Mouse (Mus musculus): ENCODE results near the gene Npffr2. TPM values are rescaled to one million over a fixed set of nuclear protein-coding genes. Genes with fewer than 3 reads are reported as not detected.

The Npffr2 gene
- polyA plus RNA-seq (2014; fragmentation: Nextera tagmentation; extraction: Ambion mirVana) = 0.20 and 0.58 TPM in 2 replicates

- WGBS = 3% methylated on average over 23 of the region's 23 CpGs
- H3K9me3 ChIP-seq (ENCODE audit: control insufficient read depth, low read length) = no peaks in the 10 kb centered on the region
- ATAC-seq (ENCODE audit: low read depth) = peak; percentile 93
- H3K36me3 ChIP-seq (ENCODE audit: control insufficient read depth, insufficient read depth, low read length) = no peaks in the 10 kb centered on the region
- peaks cover 5% of the 10 kb centered on the region; the same call in 1 of the 2 replicates for H3K4me1 ChIP-seq (ENCODE audit: control insufficient read depth, insufficient read depth, low read length)
- H3K4me2 ChIP-seq (ENCODE audit: low read depth, low read length) = peak within 1 kb of the TSS; percentile 62
- no peak within 1 kb of the TSS for H3K27ac ChIP-seq (ENCODE audit: low read depth, low read length)
- H3K9ac ChIP-seq (replicated peaks; ENCODE audit: low read depth, low read length) = 0 out of 2 replicates have a peak within 1 kb of the TSS, but pooled peaks have one; percentile 3
- peaks cover 3% of the 10 kb centered on the region for H3K27me3 ChIP-seq (ENCODE audit: control insufficient read depth, insufficient read depth, low read length)
- peak within 1 kb of the TSS; percentile 27 for H3K4me3 ChIP-seq (ENCODE audit: low read depth, low read length)
Observed at GRCm38 (mm10) chr5:89526878-89527578, at the start of gene Npffr2. TSS of gene Npffr2 (plus strand) at chr5:89527429.

DNA sequence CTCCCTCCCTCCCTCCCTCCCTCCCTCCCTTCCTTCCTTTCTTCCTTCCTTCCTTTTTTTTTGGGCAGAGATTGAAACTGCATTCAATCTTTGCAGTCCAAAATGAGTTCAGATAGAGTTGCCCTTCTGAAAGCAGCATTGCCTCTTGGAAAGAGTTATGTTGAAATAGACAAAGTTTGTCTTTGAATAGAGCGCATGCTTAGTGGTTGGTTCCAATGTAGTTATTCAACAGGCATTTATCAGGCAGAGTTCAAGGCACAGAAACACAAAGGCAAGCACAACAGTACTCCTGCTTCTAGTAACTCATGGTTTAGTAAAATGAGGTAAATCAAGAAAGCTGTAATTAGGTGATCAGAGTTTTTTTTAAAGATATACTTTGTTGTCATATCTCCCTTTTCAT is 34.7 kb upstream of the Npffr2 start:
- no peak overlapping the region for H3K4me3 ChIP-seq (ENCODE audit: low read depth, low read length)
- no peaks in the 10 kb centered on the region for H3K4me1 ChIP-seq (ENCODE audit: control insufficient read depth, insufficient read depth, low read length)
- H3K4me2 ChIP-seq (ENCODE audit: low read depth, low read length) = no peak overlapping the region
- no peak overlapping the region for H3K9ac ChIP-seq (replicated peaks; ENCODE audit: low read depth, low read length)
- WGBS = 77% methylated on average over 1 of the region's 1 CpGs
- H3K27me3 ChIP-seq (ENCODE audit: control insufficient read depth, insufficient read depth, low read length) = no peaks in the 10 kb centered on the region
- no peaks in the 10 kb centered on the region for H3K9me3 ChIP-seq (ENCODE audit: control insufficient read depth, low read length)
- no peak for ATAC-seq (ENCODE audit: low read depth)
- no peak overlapping the region for H3K27ac ChIP-seq (ENCODE audit: low read depth, low read length)
- no peaks in the 10 kb centered on the region for H3K36me3 ChIP-seq (ENCODE audit: control insufficient read depth, insufficient read depth, low read length)

GRCm38 (mm10) chr5:89500182-89500581 is 27.0 kb upstream of the Npffr2 start:
- no peak overlapping the region for H3K4me3 ChIP-seq (ENCODE audit: low read depth, low read length)
- 62% methylated on average over 6 of the region's 6 CpGs for WGBS

GRCm38 (mm10) chr5:89518641-89519040 is 8.6 kb upstream of the Npffr2 start:
- Histone ChIP-seq H3K9ac (replicated peaks; ENCODE audit: low read depth, low read length) (no peak overlapping the region), H3K4me1 (ENCODE audit: control insufficient read depth, insufficient read depth, low read length) (no peaks in the 10 kb centered on the region), H3K27ac (ENCODE audit: low read depth, low read length) (no peak overlapping the region), H3K9me3 (ENCODE audit: control insufficient read depth, low read length) (no peaks in the 10 kb centered on the region), H3K36me3 (ENCODE audit: control insufficient read depth, insufficient read depth, low read length) (no peaks in the 10 kb centered on the region), H3K4me3 (ENCODE audit: low read depth, low read length) (no peak overlapping the region), H3K4me2 (ENCODE audit: low read depth, low read length) (no peak overlapping the region), H3K27me3 (ENCODE audit: control insufficient read depth, insufficient read depth, low read length) (no peaks in the 10 kb centered on the region)
- WGBS = 83% methylated on average over 4 of the region's 4 CpGs
- no peak for ATAC-seq (ENCODE audit: low read depth)

More at GRCm38 (mm10) chr5:89500182-89500581, 27.0 kb upstream of the Npffr2 start:
- no peak overlapping the region for H3K4me2 ChIP-seq (ENCODE audit: low read depth, low read length)
- H3K9me3 ChIP-seq (ENCODE audit: control insufficient read depth, low read length) = no peaks in the 10 kb centered on the region
- H3K27ac ChIP-seq (ENCODE audit: low read depth, low read length) = no peak overlapping the region
- H3K27me3 ChIP-seq (ENCODE audit: control insufficient read depth, insufficient read depth, low read length) = no peaks in the 10 kb centered on the region
- H3K36me3 ChIP-seq (ENCODE audit: control insufficient read depth, insufficient read depth, low read length) = no peaks in the 10 kb centered on the region
- no peaks in the 10 kb centered on the region for H3K4me1 ChIP-seq (ENCODE audit: control insufficient read depth, insufficient read depth, low read length)
- no peak overlapping the region for H3K9ac ChIP-seq (replicated peaks; ENCODE audit: low read depth, low read length)
- ATAC-seq (ENCODE audit: low read depth) = no peak

DNA sequence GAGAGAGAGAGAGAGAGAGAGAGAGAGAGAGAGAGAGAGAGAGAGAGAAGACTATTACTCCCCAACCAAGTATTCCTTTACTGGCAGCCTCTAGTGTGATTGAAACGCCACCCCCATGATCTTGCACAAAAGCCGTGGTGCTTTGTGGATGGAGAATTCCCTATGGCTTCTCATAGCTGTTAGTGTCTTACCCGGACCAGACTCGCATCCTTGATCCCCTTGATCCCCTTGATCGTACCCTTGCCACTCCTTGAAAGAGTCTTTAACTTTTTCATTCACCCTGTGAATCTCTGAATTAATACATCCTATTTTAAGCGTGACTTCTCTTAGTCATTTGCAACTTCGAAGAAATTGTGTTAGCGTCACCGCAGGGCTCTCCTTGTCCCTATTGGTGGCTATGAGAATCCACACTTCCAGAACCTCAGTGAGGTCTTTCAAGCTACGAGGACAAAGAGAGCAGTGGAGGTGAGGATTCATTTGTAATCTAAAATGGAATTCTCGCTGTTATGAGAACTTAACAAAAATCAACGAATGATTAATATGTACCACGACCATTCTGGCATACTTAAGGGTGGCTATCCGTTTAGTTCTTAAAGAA is 949 bp upstream of the Npffr2 start:
- H3K27ac ChIP-seq (ENCODE audit: low read depth, low read length) = no peak overlapping the region
- ATAC-seq (ENCODE audit: low read depth) = peak; percentile 73; the same call in 1 of the 2 replicates
- H3K27me3 ChIP-seq (ENCODE audit: control insufficient read depth, insufficient read depth, low read length) = peaks cover 3% of the 10 kb centered on the region
- 5% methylated on average over 14 of the region's 14 CpGs for WGBS
- no peaks in the 10 kb centered on the region for H3K9me3 ChIP-seq (ENCODE audit: control insufficient read depth, low read length)
- 0 out of 2 replicates have a peak overlapping the region, but pooled peaks have one; percentile 3 for H3K9ac ChIP-seq (replicated peaks; ENCODE audit: low read depth, low read length)
- H3K4me1 ChIP-seq (ENCODE audit: control insufficient read depth, insufficient read depth, low read length) = peaks cover 5% of the 10 kb centered on the region; the same call in 1 of the 2 replicates
- peak overlapping the region; percentile 27 for H3K4me3 ChIP-seq (ENCODE audit: low read depth, low read length)
- H3K36me3 ChIP-seq (ENCODE audit: control insufficient read depth, insufficient read depth, low read length) = no peaks in the 10 kb centered on the region
- peak overlapping the region; percentile 62 for H3K4me2 ChIP-seq (ENCODE audit: low read depth, low read length)

DNA sequence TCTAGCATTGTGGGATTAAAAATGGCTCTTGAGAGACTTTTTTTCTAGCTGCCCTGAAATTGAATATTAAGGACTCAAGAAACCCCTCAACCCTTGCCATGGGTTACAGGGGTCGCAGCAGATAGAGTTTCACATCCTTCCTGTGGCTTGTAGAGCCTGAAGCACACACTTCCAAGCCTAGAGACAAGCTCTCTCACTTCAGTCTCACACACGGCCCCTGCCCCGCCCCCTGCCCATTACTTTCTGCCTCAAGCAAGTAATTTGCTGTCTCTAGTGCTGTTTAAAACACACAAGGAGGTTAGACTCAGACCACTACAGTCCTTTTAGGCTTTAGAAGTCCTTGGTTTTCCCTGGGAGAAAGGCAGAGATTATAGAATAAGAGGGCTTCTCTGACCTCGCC is 1.7 kb downstream of the Npffr2 start:
- no peak for ATAC-seq (ENCODE audit: low read depth)
- peaks cover 3% of the 10 kb centered on the region for H3K27me3 ChIP-seq (ENCODE audit: control insufficient read depth, insufficient read depth, low read length)
- H3K4me2 ChIP-seq (ENCODE audit: low read depth, low read length) = no peak overlapping the region
- H3K4me3 ChIP-seq (ENCODE audit: low read depth, low read length) = no peak overlapping the region
- no peaks in the 10 kb centered on the region for H3K36me3 ChIP-seq (ENCODE audit: control insufficient read depth, insufficient read depth, low read length)
- H3K4me1 ChIP-seq (ENCODE audit: control insufficient read depth, insufficient read depth, low read length) = peaks cover 5% of the 10 kb centered on the region; the same call in 1 of the 2 replicates
- no peak overlapping the region for H3K9ac ChIP-seq (replicated peaks; ENCODE audit: low read depth, low read length)
- no peaks in the 10 kb centered on the region for H3K9me3 ChIP-seq (ENCODE audit: control insufficient read depth, low read length)
- H3K27ac ChIP-seq (ENCODE audit: low read depth, low read length) = no peak overlapping the region
- WGBS = 38% methylated on average over 4 of the region's 4 CpGs

GRCm38 (mm10) chr5:89529391-89529790 is 2.2 kb downstream of the Npffr2 start:
- Histone ChIP-seq H3K9ac (replicated peaks; ENCODE audit: low read depth, low read length) (no peak overlapping the region), H3K27me3 (ENCODE audit: control insufficient read depth, insufficient read depth, low read length) (peaks cover 3% of the 10 kb centered on the region), H3K4me3 (ENCODE audit: low read depth, low read length) (no peak overlapping the region), H3K4me1 (ENCODE audit: control insufficient read depth, insufficient read depth, low read length) (peaks cover 5% of the 10 kb centered on the region; the same call in 1 of the 2 replicates), H3K4me2 (ENCODE audit: low read depth, low read length) (no peak overlapping the region), H3K27ac (ENCODE audit: low read depth, low read length) (no peak overlapping the region), H3K36me3 (ENCODE audit: control insufficient read depth, insufficient read depth, low read length) (no peaks in the 10 kb centered on the region), H3K9me3 (ENCODE audit: control insufficient read depth, low read length) (no peaks in the 10 kb centered on the region)
- 53% methylated on average over 2 of the region's 2 CpGs for WGBS
- no peak for ATAC-seq (ENCODE audit: low read depth)

- no peaks in the 10 kb centered on the region for H3K27me3 ChIP-seq (ENCODE audit: control insufficient read depth, insufficient read depth, low read length)
- no peak overlapping the region for H3K4me3 ChIP-seq (ENCODE audit: low read depth, low read length)
- H3K27ac ChIP-seq (ENCODE audit: low read depth, low read length) = no peak overlapping the region
- H3K9ac ChIP-seq (replicated peaks; ENCODE audit: low read depth, low read length) = no peak overlapping the region
- H3K36me3 ChIP-seq (ENCODE audit: control insufficient read depth, insufficient read depth, low read length) = no peaks in the 10 kb centered on the region
- H3K4me1 ChIP-seq (ENCODE audit: control insufficient read depth, insufficient read depth, low read length) = no peaks in the 10 kb centered on the region
- ATAC-seq (ENCODE audit: low read depth) = no peak
- 95% methylated on average over 3 of the region's 3 CpGs for WGBS
- H3K9me3 ChIP-seq (ENCODE audit: control insufficient read depth, low read length) = no peaks in the 10 kb centered on the region
- no peak overlapping the region for H3K4me2 ChIP-seq (ENCODE audit: low read depth, low read length)
Observed at GRCm38 (mm10) chr5:89536018-89536417, 8.8 kb downstream of the Npffr2 start.

DNA sequence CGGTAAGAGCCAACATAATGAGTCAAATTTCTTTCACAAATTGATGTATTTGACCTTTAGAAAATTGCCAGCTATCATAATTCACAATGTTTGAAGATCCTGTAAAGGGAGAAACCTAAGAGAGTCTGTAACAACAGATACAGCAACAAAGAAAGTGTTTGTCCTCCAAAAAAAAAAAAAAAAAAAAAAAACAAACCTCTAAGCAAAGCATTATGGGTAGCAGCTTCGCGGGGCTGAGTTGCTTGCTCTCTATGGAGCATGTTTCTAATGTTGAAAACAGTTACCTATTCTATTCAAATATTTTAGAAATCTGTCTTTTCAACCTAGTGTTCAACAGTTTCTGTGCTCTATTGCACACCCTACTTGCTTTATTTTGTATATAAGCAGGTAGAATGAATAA is 15.2 kb downstream of the Npffr2 start:
- Histone ChIP-seq H3K4me1 (ENCODE audit: control insufficient read depth, insufficient read depth, low read length) (no peaks in the 10 kb centered on the region), H3K27ac (ENCODE audit: low read depth, low read length) (no peak overlapping the region), H3K4me3 (ENCODE audit: low read depth, low read length) (no peak overlapping the region), H3K27me3 (ENCODE audit: control insufficient read depth, insufficient read depth, low read length) (no peaks in the 10 kb centered on the region), H3K36me3 (ENCODE audit: control insufficient read depth, insufficient read depth, low read length) (no peaks in the 10 kb centered on the region), H3K9ac (replicated peaks; ENCODE audit: low read depth, low read length) (no peak overlapping the region), H3K4me2 (ENCODE audit: low read depth, low read length) (no peak overlapping the region), H3K9me3 (ENCODE audit: control insufficient read depth, low read length) (no peaks in the 10 kb centered on the region)
- no peak for ATAC-seq (ENCODE audit: low read depth)
- WGBS = 81% methylated on average over 3 of the region's 3 CpGs
